Mouse (Mus musculus): Measurements from ENCODE around the gene Myct1. TPM values are rescaled to one million over a fixed set of nuclear protein-coding genes. Genes with fewer than 3 reads are reported as not detected.

The Myct1 gene
- polyA plus RNA-seq, 1 experiment from 2014 or later = 7.7 TPM

DNA sequence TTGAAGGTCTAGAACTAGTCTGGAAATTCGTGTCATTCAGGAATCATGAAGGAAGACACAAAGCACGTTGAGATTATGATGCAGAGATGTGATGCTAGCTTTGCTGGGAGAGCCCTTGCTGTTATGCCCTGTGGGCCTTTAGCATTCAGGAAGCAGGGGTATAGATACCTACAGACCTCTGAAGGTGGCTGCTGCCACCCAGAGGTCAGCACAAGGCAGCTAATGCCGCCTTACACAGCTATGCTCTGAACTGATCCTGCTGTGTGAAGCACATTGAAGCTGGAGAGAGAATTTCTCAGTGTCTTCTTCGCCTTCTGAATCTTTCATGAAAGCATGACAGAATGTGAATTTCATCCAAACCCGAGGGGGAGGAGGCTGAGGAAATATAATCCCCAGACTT lies 38.6 kb upstream of the Myct1 start:
- 16% methylated on average over 5 of the region's 5 CpGs for WGBS
- no peaks in the 10 kb centered on the region for H3K36me3 ChIP-seq (ENCODE audit: control insufficient read depth, insufficient read depth, low read length)
- no peak for ATAC-seq (ENCODE audit: insufficient number of reproducible peaks, insufficient read depth, low FRiP score, low read depth)
- H3K9ac ChIP-seq (ENCODE audit: low read length) = no peak overlapping the region
- H3K4me1 ChIP-seq (ENCODE audit: control insufficient read depth in 2 of 2, insufficient read depth in 2 of 2, low read length in 2 of 2) = peaks cover 0 to 3% of the 10 kb centered on the region in 2 experiments; a peak in 2 of 4 replicates
- no peak overlapping the region for H3K4me3 ChIP-seq (ENCODE audit: control insufficient read depth in 1 of 2, insufficient read depth in 1 of 2, low read depth in 1 of 2, low read length in 2 of 2)
- no peak overlapping the region for H3K27ac ChIP-seq (replicated peaks in 1 of 2; ENCODE audit: control insufficient read depth in 1 of 2, insufficient read depth in 1 of 2, low read depth in 2 of 2, low read length in 2 of 2)
- no peak overlapping the region for H3K4me2 ChIP-seq (ENCODE audit: low read length)
- no peaks in the 10 kb centered on the region for H3K9me3 ChIP-seq (ENCODE audit: control insufficient read depth, low read length)
- no peaks in the 10 kb centered on the region for H3K27me3 ChIP-seq (ENCODE audit: control insufficient read depth, insufficient read depth, low read length)

DNA sequence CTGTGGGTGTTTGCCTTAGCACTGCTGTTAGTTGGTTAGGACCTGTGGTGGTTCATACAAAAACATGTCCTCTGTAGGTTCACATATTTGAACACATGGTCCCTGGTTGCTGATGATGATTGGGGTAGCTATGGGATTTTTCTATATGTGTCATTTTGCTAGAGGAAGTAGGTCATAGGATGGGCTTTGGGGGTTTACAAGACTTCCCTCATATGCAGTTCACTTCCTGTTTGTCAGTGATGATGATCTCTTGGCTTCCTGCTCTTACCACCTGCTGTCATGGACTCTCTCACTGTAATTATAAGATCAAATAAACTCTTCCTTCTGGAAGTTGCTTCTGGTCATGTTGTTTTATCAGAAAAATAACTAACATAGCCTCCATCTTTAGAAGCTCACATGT lies 34.8 kb upstream of the Myct1 start:
- Histone ChIP-seq H3K36me3 (ENCODE audit: control insufficient read depth, insufficient read depth, low read length) (no peaks in the 10 kb centered on the region), H3K4me3 (ENCODE audit: control insufficient read depth in 1 of 2, insufficient read depth in 1 of 2, low read depth in 1 of 2, low read length in 2 of 2) (no peak overlapping the region)
- ATAC-seq (ENCODE audit: insufficient number of reproducible peaks, insufficient read depth, low FRiP score, low read depth) = no peak

DNA sequence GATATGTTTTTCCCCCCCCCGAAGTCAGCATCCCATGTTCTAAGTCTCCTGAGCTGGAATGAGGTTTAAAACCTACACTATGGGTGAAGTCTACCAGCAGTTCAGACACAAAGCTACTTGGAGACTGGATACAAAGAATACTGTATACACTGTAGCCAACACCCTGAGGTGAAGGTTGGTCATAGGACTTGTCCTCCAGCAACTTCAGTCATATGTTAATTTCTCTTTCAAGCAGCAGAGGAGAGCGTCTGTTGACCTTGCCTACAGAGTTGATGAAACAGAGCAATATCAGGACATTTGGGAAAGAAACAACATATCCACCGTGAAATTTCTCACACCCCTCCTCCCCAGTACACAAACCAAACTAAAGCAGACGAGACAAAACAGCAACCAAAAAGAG lies 33.0 kb upstream of the Myct1 start:
- Histone ChIP-seq H3K9me3 (ENCODE audit: control insufficient read depth, low read length) (no peaks in the 10 kb centered on the region), H3K36me3 (ENCODE audit: control insufficient read depth, insufficient read depth, low read length) (no peaks in the 10 kb centered on the region), H3K4me2 (ENCODE audit: low read length) (no peak overlapping the region), H3K27ac (replicated peaks in 1 of 2; ENCODE audit: control insufficient read depth in 1 of 2, insufficient read depth in 1 of 2, low read depth in 2 of 2, low read length in 2 of 2) (no peak overlapping the region), H3K4me1 (ENCODE audit: control insufficient read depth in 2 of 2, insufficient read depth in 2 of 2, low read length in 2 of 2) (no peaks in the 10 kb centered on the region), H3K9ac (ENCODE audit: low read length) (no peak overlapping the region), H3K27me3 (ENCODE audit: control insufficient read depth, insufficient read depth, low read length) (no peaks in the 10 kb centered on the region), H3K4me3 (ENCODE audit: control insufficient read depth in 1 of 2, insufficient read depth in 1 of 2, low read depth in 1 of 2, low read length in 2 of 2) (no peak overlapping the region)
- 65% methylated on average over 4 of the region's 4 CpGs for WGBS
- no peak for ATAC-seq (ENCODE audit: insufficient number of reproducible peaks, insufficient read depth, low FRiP score, low read depth)

More for the DNA sequence above, 34.8 kb upstream of the Myct1 start:
- Histone ChIP-seq H3K9me3 (ENCODE audit: control insufficient read depth, low read length) (no peaks in the 10 kb centered on the region), H3K4me2 (ENCODE audit: low read length) (no peak overlapping the region), H3K4me1 (ENCODE audit: control insufficient read depth in 2 of 2, insufficient read depth in 2 of 2, low read length in 2 of 2) (no peaks in the 10 kb centered on the region), H3K27me3 (ENCODE audit: control insufficient read depth, insufficient read depth, low read length) (no peaks in the 10 kb centered on the region), H3K27ac (replicated peaks in 1 of 2; ENCODE audit: control insufficient read depth in 1 of 2, insufficient read depth in 1 of 2, low read depth in 2 of 2, low read length in 2 of 2) (no peak overlapping the region), H3K9ac (ENCODE audit: low read length) (no peak overlapping the region)

DNA sequence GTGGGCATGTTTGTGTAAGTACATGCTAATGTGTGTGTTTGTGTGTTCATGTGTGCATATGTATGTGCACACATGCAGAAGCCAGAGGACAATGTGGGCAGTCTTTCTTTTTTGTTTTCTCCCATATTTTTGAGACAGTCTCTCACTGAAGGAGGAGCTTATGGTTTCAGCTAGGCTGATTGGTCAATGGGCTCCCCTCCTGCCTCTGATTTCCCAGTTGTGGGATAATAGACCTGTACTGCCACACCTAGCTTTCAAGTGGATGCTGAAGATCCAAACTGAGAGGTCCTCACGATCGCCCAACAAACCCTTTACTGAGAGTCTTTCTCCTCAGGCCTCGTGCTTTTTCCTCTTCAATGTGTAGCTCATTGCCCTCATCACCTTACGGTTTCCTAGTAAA lies 31.9 kb upstream of the Myct1 start:
- Histone ChIP-seq H3K4me1 (ENCODE audit: control insufficient read depth in 2 of 2, insufficient read depth in 2 of 2, low read length in 2 of 2) (no peaks in the 10 kb centered on the region), H3K9me3 (ENCODE audit: control insufficient read depth, low read length) (no peaks in the 10 kb centered on the region), H3K27me3 (ENCODE audit: control insufficient read depth, insufficient read depth, low read length) (no peaks in the 10 kb centered on the region), H3K9ac (ENCODE audit: low read length) (no peak overlapping the region), H3K27ac (replicated peaks in 1 of 2; ENCODE audit: control insufficient read depth in 1 of 2, insufficient read depth in 1 of 2, low read depth in 2 of 2, low read length in 2 of 2) (no peak overlapping the region), H3K36me3 (ENCODE audit: control insufficient read depth, insufficient read depth, low read length) (no peaks in the 10 kb centered on the region), H3K4me3 (ENCODE audit: control insufficient read depth in 1 of 2, insufficient read depth in 1 of 2, low read depth in 1 of 2, low read length in 2 of 2) (no peak overlapping the region), H3K4me2 (ENCODE audit: low read length) (no peak overlapping the region)
- no peak for ATAC-seq (ENCODE audit: insufficient number of reproducible peaks, insufficient read depth, low FRiP score, low read depth)
- WGBS = 76% methylated on average over 4 of the region's 4 CpGs

DNA sequence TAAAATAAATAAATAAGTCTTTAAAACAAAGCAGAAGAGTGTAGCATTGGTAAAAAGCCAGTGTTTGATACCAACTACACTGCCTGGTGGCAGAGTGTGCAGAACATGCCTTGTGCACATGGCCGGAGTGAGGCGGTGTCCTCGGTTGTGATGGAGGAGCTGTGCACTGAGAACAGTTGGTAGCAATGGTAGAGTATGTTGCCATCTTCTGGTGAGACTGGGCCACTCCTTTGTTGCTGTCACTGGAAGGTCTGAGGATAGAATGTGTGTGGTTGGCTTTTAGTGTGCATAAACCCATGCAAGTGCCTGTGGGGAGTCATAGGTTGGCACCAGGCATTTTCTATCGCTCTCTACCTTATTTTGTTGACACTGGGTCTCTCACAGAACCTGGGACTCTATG lies 24.6 kb upstream of the Myct1 start:
- no peak for ATAC-seq (ENCODE audit: insufficient number of reproducible peaks, insufficient read depth, low FRiP score, low read depth)
- Histone ChIP-seq H3K4me2 (ENCODE audit: low read length) (no peak overlapping the region), H3K27me3 (ENCODE audit: control insufficient read depth, insufficient read depth, low read length) (no peaks in the 10 kb centered on the region), H3K4me3 (ENCODE audit: control insufficient read depth in 1 of 2, insufficient read depth in 1 of 2, low read depth in 1 of 2, low read length in 2 of 2) (no peak overlapping the region), H3K9ac (ENCODE audit: low read length) (no peak overlapping the region), H3K36me3 (ENCODE audit: control insufficient read depth, insufficient read depth, low read length) (no peaks in the 10 kb centered on the region), H3K27ac (replicated peaks in 1 of 2; ENCODE audit: control insufficient read depth in 1 of 2, insufficient read depth in 1 of 2, low read depth in 2 of 2, low read length in 2 of 2) (no peak overlapping the region), H3K9me3 (ENCODE audit: control insufficient read depth, low read length) (no peaks in the 10 kb centered on the region), H3K4me1 (ENCODE audit: control insufficient read depth in 2 of 2, insufficient read depth in 2 of 2, low read length in 2 of 2) (no peaks in the 10 kb centered on the region)
- WGBS = 77% methylated on average over 4 of the region's 4 CpGs

- Histone ChIP-seq H3K9ac (ENCODE audit: low read length) (no peak overlapping the region), H3K4me1 (ENCODE audit: control insufficient read depth in 2 of 2, insufficient read depth in 2 of 2, low read length in 2 of 2) (no peaks in the 10 kb centered on the region), H3K27me3 (ENCODE audit: control insufficient read depth, insufficient read depth, low read length) (no peaks in the 10 kb centered on the region), H3K4me3 (ENCODE audit: control insufficient read depth in 1 of 2, insufficient read depth in 1 of 2, low read depth in 1 of 2, low read length in 2 of 2) (no peak overlapping the region), H3K4me2 (ENCODE audit: low read length) (no peak overlapping the region), H3K9me3 (ENCODE audit: control insufficient read depth, low read length) (0 out of 2 replicates have a peak, but pooled peaks cover 3% of the 10 kb centered on the region), H3K27ac (replicated peaks in 1 of 2; ENCODE audit: control insufficient read depth in 1 of 2, insufficient read depth in 1 of 2, low read depth in 2 of 2, low read length in 2 of 2) (no peak overlapping the region), H3K36me3 (ENCODE audit: control insufficient read depth, insufficient read depth, low read length) (no peaks in the 10 kb centered on the region)
- WGBS = 68% methylated on average over 8 of the region's 8 CpGs
- no peak for ATAC-seq (ENCODE audit: insufficient number of reproducible peaks, insufficient read depth, low FRiP score, low read depth)
These were observed 23.5 kb upstream of the Myct1 start for GRCm38 (mm10) chr10:5570059-5570458.

DNA sequence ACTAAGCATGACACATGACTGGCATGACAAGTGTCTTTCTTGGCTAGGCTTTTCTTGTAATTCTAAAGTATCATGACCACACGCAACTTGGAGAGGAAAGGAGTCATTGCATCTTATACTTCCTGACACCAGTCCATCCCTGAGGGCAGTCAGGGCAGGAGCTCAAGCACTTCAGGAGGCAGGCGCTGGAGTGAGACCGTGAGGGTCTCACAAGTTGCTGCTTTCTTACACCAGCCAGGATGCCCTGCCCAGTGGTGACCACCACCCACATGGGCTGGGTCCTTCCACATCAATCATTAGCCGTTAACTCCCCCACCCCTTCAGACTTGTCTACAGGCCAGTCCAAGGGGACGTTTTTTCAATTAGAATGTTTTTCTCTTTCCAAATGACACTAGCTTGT lies 22.2 kb upstream of the Myct1 start:
- H3K27ac ChIP-seq (replicated peaks in 1 of 2; ENCODE audit: control insufficient read depth in 1 of 2, insufficient read depth in 1 of 2, low read depth in 2 of 2, low read length in 2 of 2) = no peak overlapping the region
- ATAC-seq (ENCODE audit: insufficient number of reproducible peaks, insufficient read depth, low FRiP score, low read depth) = no peak
- WGBS = 70% methylated on average over 5 of the region's 5 CpGs
- no peak overlapping the region for H3K4me2 ChIP-seq (ENCODE audit: low read length)
- H3K4me3 ChIP-seq (ENCODE audit: control insufficient read depth in 1 of 2, insufficient read depth in 1 of 2, low read depth in 1 of 2, low read length in 2 of 2) = no peak overlapping the region
- H3K9me3 ChIP-seq (ENCODE audit: control insufficient read depth, low read length) = 0 out of 2 replicates have a peak, but pooled peaks cover 3% of the 10 kb centered on the region
- H3K36me3 ChIP-seq (ENCODE audit: control insufficient read depth, insufficient read depth, low read length) = no peaks in the 10 kb centered on the region
- H3K9ac ChIP-seq (ENCODE audit: low read length) = no peak overlapping the region
- H3K27me3 ChIP-seq (ENCODE audit: control insufficient read depth, insufficient read depth, low read length) = no peaks in the 10 kb centered on the region
- no peaks in the 10 kb centered on the region for H3K4me1 ChIP-seq (ENCODE audit: control insufficient read depth in 2 of 2, insufficient read depth in 2 of 2, low read length in 2 of 2)

DNA sequence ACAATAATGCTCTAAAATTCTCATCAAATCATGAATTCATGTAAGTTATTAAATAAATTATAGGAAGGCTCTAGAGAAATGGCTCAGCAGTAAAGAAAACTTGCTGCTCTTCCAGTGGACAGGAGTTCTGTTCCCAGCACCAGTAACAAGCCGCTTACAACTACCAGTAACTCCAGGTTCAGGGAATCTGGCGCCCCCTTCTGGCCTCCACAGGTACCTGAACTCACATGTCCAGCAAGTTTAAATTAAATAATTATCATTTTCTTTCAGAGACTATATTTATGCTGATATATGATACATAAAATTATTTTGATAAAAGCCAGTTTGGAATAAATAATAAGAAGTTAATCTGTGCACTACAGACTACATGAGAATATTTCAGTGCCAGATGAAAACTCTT lies 20.2 kb upstream of the Myct1 start:
- Histone ChIP-seq H3K9ac (ENCODE audit: low read length) (no peak overlapping the region), H3K9me3 (ENCODE audit: control insufficient read depth, low read length) (0 out of 2 replicates have a peak, but pooled peaks cover 3% of the 10 kb centered on the region)
- WGBS = 50% methylated on average over 2 of the region's 2 CpGs

More for the DNA sequence above, 20.2 kb upstream of the Myct1 start:
- Histone ChIP-seq H3K27ac (replicated peaks in 1 of 2; ENCODE audit: control insufficient read depth in 1 of 2, insufficient read depth in 1 of 2, low read depth in 2 of 2, low read length in 2 of 2) (no peak overlapping the region), H3K36me3 (ENCODE audit: control insufficient read depth, insufficient read depth, low read length) (no peaks in the 10 kb centered on the region), H3K4me2 (ENCODE audit: low read length) (no peak overlapping the region), H3K4me3 (ENCODE audit: control insufficient read depth in 1 of 2, insufficient read depth in 1 of 2, low read depth in 1 of 2, low read length in 2 of 2) (no peak overlapping the region), H3K4me1 (ENCODE audit: control insufficient read depth in 2 of 2, insufficient read depth in 2 of 2, low read length in 2 of 2) (no peaks in the 10 kb centered on the region), H3K27me3 (ENCODE audit: control insufficient read depth, insufficient read depth, low read length) (no peaks in the 10 kb centered on the region)
- no peak for ATAC-seq (ENCODE audit: insufficient number of reproducible peaks, insufficient read depth, low FRiP score, low read depth)

All from heart, embryonic 14.5 days (tissue).